8 mouse cellular contexts compared by ENCODE assay signal in the genomic region with DNA sequence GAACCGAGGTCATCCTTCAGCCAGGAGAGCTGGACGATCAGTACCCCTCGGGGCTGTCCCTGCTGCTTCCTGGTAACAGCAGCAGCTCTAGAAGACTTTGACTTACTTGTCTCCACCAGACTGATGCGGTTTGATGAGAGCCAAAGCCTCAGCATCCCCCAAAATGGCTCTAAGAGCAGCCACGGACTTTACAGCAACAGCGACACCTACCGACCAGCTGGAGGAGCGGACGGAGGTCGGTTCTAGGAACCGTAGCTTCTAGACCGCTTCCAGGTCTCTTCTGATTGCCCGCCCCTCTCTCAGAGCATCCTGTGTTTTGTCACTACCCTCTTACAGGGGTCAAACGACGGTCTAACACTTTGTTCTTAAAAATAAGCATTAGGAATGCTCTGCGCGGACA. TPM values are rescaled to one million over a fixed set of nuclear protein-coding genes. Genes with fewer than 3 reads are reported as not detected.
A peak's percentile ranks its signal among the peaks of the same experiment; 100 is the strongest.
DNase-seq lines count a peak whose midpoint lies in the region; ATAC-seq and TF ChIP-seq lines count a peak whose summit lies in the region.

No protein-coding gene starts in this region.

- peak; percentile 42 for DNase-seq in ovary, postnatal 10 days (ENCODE audit: low spot score)
- no peak for DNase-seq in ovary, adult 18-20 months (ENCODE audit: low spot score)
- DNase-seq in cerebellum, postnatal 25 days = peak; percentile 74 to 88
- DNase-seq in gastrocnemius, postnatal 10 days = peak; percentile 80
- DNase-seq in intestine, embryonic 14.5 days (ENCODE audit: low spot score) = peak; percentile 91
- DNase-seq in liver, adult 2 months (ENCODE audit: extremely low read depth, low read depth, low spot score) = peak; percentile 68
- DNase-seq in naive thymus-derived CD4-positive, alpha-beta T cell, adult 2 months (ENCODE audit: low read depth) = peak; percentile 92

- no peaks in the 10 kb centered on the region for H3K79me2 ChIP-seq in liver, adult 2 months (ENCODE audit: control insufficient read depth, insufficient read depth, low read length)

- TF ChIP-seq POLR2A in liver, adult 2 months (IDR thresholded peaks at IDR 0.05; ENCODE audit: extremely low read depth, insufficient read depth, low read length) = no peak

- H3K4me1 ChIP-seq in intestine, embryonic 14.5 days (replicated peaks; ENCODE audit: control insufficient read depth, insufficient read depth, low read length) = no peaks in the 10 kb centered on the region
- peaks cover 10% of the 10 kb centered on the region for H3K4me1 ChIP-seq in liver, adult 2 months (ENCODE audit: control insufficient read depth, insufficient read depth, low read length)
- H3K4me1 ChIP-seq in stomach, embryonic 15.5 days = peaks cover 7% of the 10 kb centered on the region; the same call in 1 of the 2 replicates

- H3K9me3 ChIP-seq in intestine, embryonic 14.5 days (ENCODE audit: control insufficient read depth, low read length) = no peaks in the 10 kb centered on the region
- H3K9me3 ChIP-seq in stomach, embryonic 15.5 days = no peaks in the 10 kb centered on the region

- peak; percentile 99 for TF ChIP-seq CTCF in liver, adult 2 months (IDR thresholded peaks at IDR 0.05; ENCODE audit: low read depth, low read length)

- no peak overlapping the region for H3K9ac ChIP-seq in intestine, embryonic 14.5 days (ENCODE audit: low read length)
- no peak overlapping the region for H3K9ac ChIP-seq in liver, adult 2 months (ENCODE audit: low read depth, low read length)
- no peak overlapping the region for H3K9ac ChIP-seq in stomach, embryonic 15.5 days

- H3K4me2 ChIP-seq in intestine, embryonic 14.5 days (ENCODE audit: low read length) = 0 out of 2 replicates have a peak overlapping the region, but pooled peaks have one; percentile 32
- peak overlapping the region; percentile 9; the same call in 1 of the 2 replicates for H3K4me2 ChIP-seq in stomach, embryonic 15.5 days

- no peaks in the 10 kb centered on the region for H3K27me3 ChIP-seq in intestine, embryonic 14.5 days (replicated peaks; ENCODE audit: control insufficient read depth, insufficient read depth, low read length)
- no peaks in the 10 kb centered on the region for H3K27me3 ChIP-seq in liver, adult 2 months (ENCODE audit: control insufficient read depth, insufficient read depth, low read length)
- 0 out of 2 replicates have a peak, but pooled peaks cover 5% of the 10 kb centered on the region for H3K27me3 ChIP-seq in stomach, embryonic 15.5 days (replicated peaks)

- H3K36me3 ChIP-seq in intestine, embryonic 14.5 days (ENCODE audit: control insufficient read depth, insufficient read depth, low read length) = no peaks in the 10 kb centered on the region
- H3K36me3 ChIP-seq in liver, adult 2 months (ENCODE audit: control insufficient read depth, insufficient read depth, low read length) = no peaks in the 10 kb centered on the region
- no peaks in the 10 kb centered on the region for H3K36me3 ChIP-seq in stomach, embryonic 15.5 days

- 5% methylated on average over 17 of the region's 17 CpGs for WGBS in intestine, embryonic 14.5 days
- 4% methylated on average over 17 of the region's 17 CpGs for WGBS in liver, adult 2 months
- WGBS in stomach, embryonic 15.5 days = 6% methylated on average over 17 of the region's 17 CpGs

- peak; percentile 58 for ATAC-seq in intestine, embryonic 14.5 days (replicated peaks; ENCODE audit: low FRiP score, low TSS enrichment, low read depth)
- ATAC-seq in stomach, embryonic 15.5 days (ENCODE audit: insufficient read depth, low FRiP score, low read depth) = peak; percentile 36; the same call in 1 of the 2 replicates

- no peak overlapping the region for H3K4me3 ChIP-seq in intestine, embryonic 14.5 days (ENCODE audit: low read depth, low read length)
- H3K4me3 ChIP-seq in liver, adult 2 months (ENCODE audit: insufficient read depth, low read depth, low read length) = no peak overlapping the region
- H3K4me3 ChIP-seq in stomach, embryonic 15.5 days (replicated peaks) = no peak overlapping the region

- H3K27ac ChIP-seq in intestine, embryonic 14.5 days (ENCODE audit: low read depth) = no peak overlapping the region
- H3K27ac ChIP-seq in liver, adult 2 months (replicated peaks; ENCODE audit: insufficient read depth, low read depth, low read length) = no peak overlapping the region
- no peak overlapping the region for H3K27ac ChIP-seq in stomach, embryonic 15.5 days

RNA-seq across cellular contexts. Expression of a gene that starts 11.5 kb away (rescaled TPM):
- 10 to 100 TPM; 11.1 to 15.7 TPM for total RNA-seq in gastrocnemius, postnatal 10 days (2021)
- 38.5 and 40.1 TPM in 2 replicates for polyA plus RNA-seq in intestine, embryonic 14.5 days (2014; fragmentation: Nextera tagmentation; extraction: Ambion mirVana)
- total RNA-seq in liver, adult 2 months (2014; rRNA removed) = 18.7 and 21.1 TPM in 2 replicates
- polyA plus RNA-seq in liver, adult 2 months (2012; rRNA removed) = 38.7 and 39.9 TPM in 2 replicates
- 25.5 and 30.3 TPM in 2 replicates for polyA plus RNA-seq in stomach, embryonic 15.5 days (2015; fragmentation: Nextera tagmentation; extraction: Ambion mirVana)

RNA-seq across cellular contexts. Expression of a gene that starts 32.5 kb away (rescaled TPM):
- total RNA-seq in gastrocnemius, postnatal 10 days (2021) = 10 to 100 TPM; 23.3 to 31.9 TPM
- 17.6 and 20.6 TPM in 2 replicates for polyA plus RNA-seq in intestine, embryonic 14.5 days (2014; fragmentation: Nextera tagmentation; extraction: Ambion mirVana)
- total RNA-seq in liver, adult 2 months (2014; rRNA removed) = 14.5 and 22.3 TPM in 2 replicates
- polyA plus RNA-seq in liver, adult 2 months (2012; rRNA removed) = 23.2 and 25.2 TPM in 2 replicates
- 24.0 and 25.8 TPM in 2 replicates for polyA plus RNA-seq in stomach, embryonic 15.5 days (2015; fragmentation: Nextera tagmentation; extraction: Ambion mirVana)

RNA-seq across cellular contexts. Expression of a gene that starts 35.4 kb away (rescaled TPM):
- under 1 TPM in 1 of 2 experiments, not detected in 1; 0.18 TPM for total RNA-seq in gastrocnemius, postnatal 10 days (2021)
- polyA plus RNA-seq in intestine, embryonic 14.5 days (2014; fragmentation: Nextera tagmentation; extraction: Ambion mirVana) = not detected in 2 replicates
- not detected in 2 replicates for total RNA-seq in liver, adult 2 months (2014; rRNA removed)
- polyA plus RNA-seq in liver, adult 2 months (2012; rRNA removed) = not detected in 2 replicates
- polyA plus RNA-seq in stomach, embryonic 15.5 days (2015; fragmentation: Nextera tagmentation; extraction: Ambion mirVana) = 0.05 and 0.12 TPM in 2 replicates

RNA-seq across cellular contexts. Expression of a gene that starts 37.9 kb away (rescaled TPM):
- 1 to 10 TPM; 2.6 to 4.4 TPM for total RNA-seq in gastrocnemius, postnatal 10 days (2021)
- polyA plus RNA-seq in intestine, embryonic 14.5 days (2014; fragmentation: Nextera tagmentation; extraction: Ambion mirVana) = 11.3 and 13.5 TPM in 2 replicates
- 0.92 and 1.1 TPM in 2 replicates for total RNA-seq in liver, adult 2 months (2014; rRNA removed)
- 0.78 and 1.1 TPM in 2 replicates for polyA plus RNA-seq in liver, adult 2 months (2012; rRNA removed)
- 9.2 and 9.3 TPM in 2 replicates for polyA plus RNA-seq in stomach, embryonic 15.5 days (2015; fragmentation: Nextera tagmentation; extraction: Ambion mirVana)
